ENCODE assay signal across 23 mouse cellular contexts in genomic region chr11:8632163-8632562, GRCm38 (mm10). TPM values are rescaled to one million over a fixed set of nuclear protein-coding genes. Genes with fewer than 3 reads are reported as not detected.
A peak's percentile ranks its signal among the peaks of the same experiment; 100 is the strongest.
DNase-seq lines count a peak whose midpoint lies in the region; ATAC-seq and TF ChIP-seq lines count a peak whose summit lies in the region.
"Had no signal": no experiment of that assay in that cellular context is flagged by ENCODE, and none has a peak within 500 bp of the region (broad histone marks: within the 10 kb centered on the region; RNA-seq: fewer than 3 reads in every experiment).

No protein-coding gene starts in this region.

- WGBS in forebrain, embryonic 13.5 days = 70% methylated on average over 5 of the region's 5 CpGs
- WGBS in forebrain, embryonic 12.5 days = 82% methylated on average over 5 of the region's 5 CpGs
- 52% methylated on average over 5 of the region's 5 CpGs for WGBS in kidney, adult 2 months
- 79% methylated on average over 5 of the region's 5 CpGs for WGBS in liver, postnatal 0 days (ENCODE audit: insufficient replicate concordance)
- 86% methylated on average over 5 of the region's 5 CpGs for WGBS in liver, embryonic 12.5 days (ENCODE audit: insufficient replicate concordance)
- WGBS in forebrain, embryonic 16.5 days = 49% methylated on average over 5 of the region's 5 CpGs

- peak; percentile 66 for DNase-seq in kidney, adult 2 months
- DNase-seq in kidney, postnatal 10 days = no peak
- DNase-seq in liver, postnatal 0 days = no peak
- DNase-seq in adrenal gland, postnatal 14 days = no peak
- DNase-seq: adrenal gland, postnatal 36 days; cerebellum, adult 18-20 months; cerebellum, postnatal 25 days; embryo, embryonic 11 days; gastrocnemius, postnatal 36 days; heart, postnatal 10 days; lung, postnatal 14 days; thymus, postnatal 14 days had no signal

- TF ChIP-seq CTCF in kidney, adult 2 months (conservative IDR thresholded peaks at IDR 0.05; ENCODE audit: insufficient read depth, insufficient read length, low read depth, low read length) = no peak
- TF ChIP-seq CTCF in liver, postnatal 0 days (IDR thresholded peaks at IDR 0.05; ENCODE audit: low read depth) = no peak

- H3K36me3 ChIP-seq in forebrain, embryonic 13.5 days (ENCODE audit: poor library complexity, severe bottlenecking) = no peaks in the 10 kb centered on the region
- no peaks in the 10 kb centered on the region for H3K36me3 ChIP-seq in forebrain, embryonic 12.5 days (replicated peaks)
- no peaks in the 10 kb centered on the region; the same call in 1 of the 2 replicates for H3K36me3 ChIP-seq in kidney, adult 2 months (ENCODE audit: control insufficient read depth, insufficient read depth, low read length)
- H3K36me3 ChIP-seq in liver, postnatal 0 days (replicated peaks; ENCODE audit: insufficient read depth, low read length) = no peaks in the 10 kb centered on the region
- H3K36me3 ChIP-seq in liver, embryonic 12.5 days = no peaks in the 10 kb centered on the region
- no peaks in the 10 kb centered on the region for H3K36me3 ChIP-seq in forebrain, embryonic 16.5 days (ENCODE audit: control insufficient read depth, insufficient read depth)
- H3K36me3 ChIP-seq: G1E; heart, embryonic 10.5 days; hindbrain, embryonic 12.5 days; intestine, embryonic 15.5 days; midbrain, embryonic 13.5 days had no signal

- H3K27ac ChIP-seq in forebrain, embryonic 13.5 days = no peak overlapping the region
- H3K27ac ChIP-seq in forebrain, embryonic 12.5 days = no peak overlapping the region
- peak overlapping the region; percentile 59 for H3K27ac ChIP-seq in kidney, adult 2 months (ENCODE audit: insufficient read depth, low read depth, low read length)
- no peak overlapping the region for H3K27ac ChIP-seq in liver, postnatal 0 days (ENCODE audit: low read depth)
- no peak overlapping the region for H3K27ac ChIP-seq in liver, embryonic 12.5 days
- no peak overlapping the region for H3K27ac ChIP-seq in forebrain, embryonic 16.5 days (ENCODE audit: low read length)
- H3K27ac ChIP-seq: heart, embryonic 10.5 days; hindbrain, embryonic 12.5 days; intestine, embryonic 15.5 days; limb, embryonic 15.5 days; midbrain, embryonic 13.5 days had no signal

- no peaks in the 10 kb centered on the region for H3K4me1 ChIP-seq in forebrain, embryonic 13.5 days
- peaks cover 2% of the 10 kb centered on the region; the same call in 1 of the 2 replicates for H3K4me1 ChIP-seq in forebrain, embryonic 12.5 days
- H3K4me1 ChIP-seq in kidney, adult 2 months (ENCODE audit: control insufficient read depth, insufficient read depth, low read length) = peaks cover 41% of the 10 kb centered on the region
- H3K4me1 ChIP-seq in liver, postnatal 0 days (ENCODE audit: insufficient read depth) = peaks cover 34% of the 10 kb centered on the region
- peaks cover 44% of the 10 kb centered on the region for H3K4me1 ChIP-seq in liver, embryonic 12.5 days
- peaks cover 2% of the 10 kb centered on the region; the same call in 1 of the 2 replicates for H3K4me1 ChIP-seq in forebrain, embryonic 16.5 days (replicated peaks; ENCODE audit: control insufficient read depth, insufficient read depth, low read length)
- H3K4me1 ChIP-seq: midbrain, embryonic 13.5 days had no signal

- H3K9me3 ChIP-seq in forebrain, embryonic 13.5 days (replicated peaks) = no peaks in the 10 kb centered on the region
- no peaks in the 10 kb centered on the region for H3K9me3 ChIP-seq in forebrain, embryonic 12.5 days
- H3K9me3 ChIP-seq in liver, postnatal 0 days (ENCODE audit: low read length) = no peaks in the 10 kb centered on the region
- H3K9me3 ChIP-seq in liver, embryonic 12.5 days (replicated peaks) = no peaks in the 10 kb centered on the region
- no peaks in the 10 kb centered on the region for H3K9me3 ChIP-seq in forebrain, embryonic 16.5 days (ENCODE audit: control insufficient read depth, low read length)
- H3K9me3 ChIP-seq: heart, embryonic 10.5 days; hindbrain, embryonic 12.5 days; intestine, embryonic 15.5 days; limb, embryonic 15.5 days; midbrain, embryonic 13.5 days had no signal

- H3K4me2 ChIP-seq in forebrain, embryonic 13.5 days = no peak overlapping the region
- H3K4me2 ChIP-seq in forebrain, embryonic 12.5 days = no peak overlapping the region
- no peak overlapping the region for H3K4me2 ChIP-seq in liver, postnatal 0 days (ENCODE audit: low read depth, low read length)
- no peak overlapping the region for H3K4me2 ChIP-seq in liver, embryonic 12.5 days
- H3K4me2 ChIP-seq in forebrain, embryonic 16.5 days (ENCODE audit: low read length) = no peak overlapping the region
- H3K4me2 ChIP-seq: hindbrain, embryonic 12.5 days; intestine, embryonic 15.5 days; limb, embryonic 15.5 days; midbrain, embryonic 13.5 days had no signal

- TF ChIP-seq POLR2A in kidney, adult 2 months (IDR thresholded peaks at IDR 0.05; ENCODE audit: low read depth, low read length) = no peak

- ATAC-seq in forebrain, embryonic 13.5 days = peak; percentile 70; the same call in 1 of the 2 replicates
- no peak for ATAC-seq in forebrain, embryonic 12.5 days (ENCODE audit: low FRiP score)
- 0 out of 2 replicates have a peak, but pooled peaks have one; percentile 22 for ATAC-seq in liver, postnatal 0 days
- no peak for ATAC-seq in liver, embryonic 12.5 days
- ATAC-seq in forebrain, embryonic 16.5 days = peak; percentile 79
- ATAC-seq: intestine, embryonic 15.5 days; midbrain, embryonic 13.5 days had no signal

- TF ChIP-seq EP300 in liver, postnatal 0 days (IDR thresholded peaks at IDR 0.05; ENCODE audit: low read depth) = no peak

- no peak overlapping the region for H3K4me3 ChIP-seq in forebrain, embryonic 13.5 days
- no peak overlapping the region for H3K4me3 ChIP-seq in forebrain, embryonic 12.5 days (replicated peaks)
- H3K4me3 ChIP-seq in kidney, adult 2 months (ENCODE audit: insufficient read depth, low read depth, low read length) = no peak overlapping the region
- no peak overlapping the region for H3K4me3 ChIP-seq in liver, postnatal 0 days (ENCODE audit: low read depth, low read length)
- H3K4me3 ChIP-seq in liver, embryonic 12.5 days = no peak overlapping the region
- H3K4me3 ChIP-seq in forebrain, embryonic 16.5 days (replicated peaks; ENCODE audit: low read length) = no peak overlapping the region
- H3K4me3 ChIP-seq: heart, embryonic 10.5 days; hindbrain, embryonic 12.5 days; intestine, embryonic 15.5 days; limb, embryonic 15.5 days; midbrain, embryonic 13.5 days; myocyte had no signal

- no peak overlapping the region for H3K9ac ChIP-seq in forebrain, embryonic 13.5 days
- H3K9ac ChIP-seq in forebrain, embryonic 12.5 days = no peak overlapping the region
- no peak overlapping the region for H3K9ac ChIP-seq in liver, postnatal 0 days (replicated peaks)
- H3K9ac ChIP-seq in liver, embryonic 12.5 days = no peak overlapping the region
- H3K9ac ChIP-seq in forebrain, embryonic 16.5 days (replicated peaks; ENCODE audit: low read depth, low read length) = no peak overlapping the region
- H3K9ac ChIP-seq: hindbrain, embryonic 12.5 days; intestine, embryonic 15.5 days; limb, embryonic 15.5 days; midbrain, embryonic 13.5 days had no signal

- no peaks in the 10 kb centered on the region for H3K27me3 ChIP-seq in forebrain, embryonic 13.5 days
- no peaks in the 10 kb centered on the region for H3K27me3 ChIP-seq in forebrain, embryonic 12.5 days
- no peaks in the 10 kb centered on the region for H3K27me3 ChIP-seq in kidney, adult 2 months (replicated peaks; ENCODE audit: control insufficient read depth, insufficient read depth, low read length)
- H3K27me3 ChIP-seq in liver, postnatal 0 days (ENCODE audit: insufficient read depth, low read length) = no peaks in the 10 kb centered on the region
- 0 out of 2 replicates have a peak, but pooled peaks cover 1% of the 10 kb centered on the region for H3K27me3 ChIP-seq in liver, embryonic 12.5 days (replicated peaks)
- no peaks in the 10 kb centered on the region for H3K27me3 ChIP-seq in forebrain, embryonic 16.5 days (replicated peaks; ENCODE audit: control insufficient read depth, insufficient read depth, low read length)
- H3K27me3 ChIP-seq: hindbrain, embryonic 12.5 days; intestine, embryonic 15.5 days; limb, embryonic 15.5 days; midbrain, embryonic 13.5 days had no signal

RNA-seq across cellular contexts. Expression of gene Tns3, which starts 32.2 kb away (rescaled TPM):
- polyA plus RNA-seq in forebrain, embryonic 13.5 days (2015; fragmentation: Nextera tagmentation; extraction: Ambion mirVana) = 6.6 and 7.3 TPM in 2 replicates
- 10.2 and 11.4 TPM in 2 replicates for polyA plus RNA-seq in forebrain, embryonic 12.5 days (2016; fragmentation: Nextera tagmentation; extraction: Ambion mirVana)
- 63.7 and 70.5 TPM in 2 replicates for polyA plus RNA-seq in kidney, adult 2 months (2012; rRNA removed)
- 2.8 and 3.6 TPM in 2 replicates for polyA plus RNA-seq in liver, postnatal 0 days (2015; fragmentation: Nextera tagmentation; extraction: Ambion mirVana)
- polyA plus RNA-seq in liver, embryonic 12.5 days (2016; fragmentation: Nextera tagmentation; extraction: Ambion mirVana) = 6.7 and 7.3 TPM in 2 replicates
- 8.8 TPM in 2 replicates for polyA plus RNA-seq in forebrain, embryonic 16.5 days (2015; fragmentation: Nextera tagmentation; extraction: Ambion mirVana)
- 36.9 and 38.4 TPM in 2 replicates for total RNA-seq in adrenal gland, postnatal 14 days (2021)
- polyA plus RNA-seq: G1E had no signal

Comparison
In these comparisons a context has a peak if more than half of its experiments do, and no peak if none do; other contexts are left out.
1. ATAC-seq: peak in forebrain, embryonic 13.5 days (single experiment), liver, postnatal 0 days (single experiment) and forebrain, embryonic 16.5 days (single experiment); none in forebrain, embryonic 12.5 days (single experiment) and liver, embryonic 12.5 days (single experiment).